Mouse (Mus musculus) olfactory bulb, adult 2 months (tissue): ENCODE data around the gene Ptprg.

Experiments
- CTCF ChIP-seq: fragments of 200-500 bp; IDR thresholded peaks from 2 replicates; pipeline ENCODE4 v1.5.1; 2012; ENCODE audit warnings: low read depth, mild to moderate bottlenecking, low read length, moderate library complexity; ENCODE audit not compliant: insufficient read depth
- POLR2A ChIP-seq: fragments of 200-500 bp; IDR thresholded peaks from 2 replicates; pipeline ENCODE4 v1.6.1; 2012; ENCODE audit warnings: mild to moderate bottlenecking, low read depth, low read length, moderate library complexity; ENCODE audit not compliant: insufficient read depth

DNA sequence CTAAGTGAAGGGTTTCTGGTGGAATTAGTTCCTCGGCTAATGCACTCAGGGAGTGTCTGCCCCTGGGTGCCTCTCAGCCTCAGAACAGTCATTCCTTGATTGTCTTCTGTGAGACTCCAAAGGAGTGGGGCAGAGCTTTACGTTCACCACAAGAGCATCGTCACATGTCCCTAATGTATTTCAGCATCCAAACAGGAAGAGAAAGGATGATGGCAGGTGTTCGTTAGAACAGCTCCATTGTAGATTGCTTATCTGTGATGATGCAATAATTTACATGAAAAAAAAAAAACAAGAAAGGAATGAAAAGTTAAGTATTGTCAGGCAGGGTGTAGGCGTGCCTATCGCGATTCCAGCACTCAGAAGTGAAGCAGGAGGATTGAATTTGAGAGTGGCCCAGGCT lies 84.3 kb downstream of the Ptprg start:
- TF ChIP-seq POLR2A (no peak), CTCF (no peak)
